Mouse (Mus musculus): ENCODE data around the gene Dvl1. TPM values are rescaled to one million over a fixed set of nuclear protein-coding genes. Genes with fewer than 3 reads are reported as not detected.

The Dvl1 gene
- total and polyA plus RNA-seq, 3 experiments, result 56.8 to 60.3 TPM; not detected in 1

DNA sequence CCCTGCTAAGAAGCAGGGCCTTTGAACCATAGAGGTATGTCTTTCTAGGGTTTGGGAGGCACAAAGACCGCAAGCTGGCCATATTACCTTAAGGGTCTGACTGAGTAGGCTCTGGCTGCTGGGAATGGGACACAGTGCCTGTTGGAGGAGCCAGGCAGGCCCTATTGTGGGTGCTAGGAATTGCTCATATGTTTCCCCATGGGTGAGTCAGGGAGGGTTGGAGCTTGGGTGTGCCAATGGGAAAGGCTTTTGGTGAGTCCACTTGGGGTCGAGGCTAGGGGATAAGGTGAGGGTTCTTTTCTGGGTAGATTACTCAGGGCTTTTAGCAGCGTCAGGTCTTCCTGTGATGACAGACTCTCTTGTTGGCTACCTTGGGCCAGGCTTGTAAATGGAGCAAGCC, 4.2 kb downstream of the Dvl1 start:
- Histone ChIP-seq H3K4me3 (ENCODE audit: control insufficient read depth in 1 of 2, insufficient read depth in 1 of 2, low read depth in 2 of 2, low read length in 2 of 2) (no peak overlapping the region), H3K79me2 (ENCODE audit: control insufficient read depth, insufficient read depth, low read length, poor library complexity) (peaks cover 47% of the 10 kb centered on the region), H3K27ac (ENCODE audit: control insufficient read depth, low read depth, low read length) (no peak overlapping the region), H3K27me3 (ENCODE audit: control insufficient read depth in 1 of 2, insufficient read depth in 2 of 2, low read length in 2 of 2) (no peaks in the 10 kb centered on the region), H3K4me1 (ENCODE audit: control insufficient read depth in 1 of 2, insufficient read depth in 2 of 2, low read length in 2 of 2) (peaks cover 23 to 39% of the 10 kb centered on the region in 2 experiments), H3K9me3 (replicated peaks; ENCODE audit: insufficient read depth, low read length) (no peaks in the 10 kb centered on the region), H3K9ac (ENCODE audit: control insufficient read depth, low read depth, low read length, poor library complexity, severe bottlenecking) (no peak overlapping the region), H3K36me3 (ENCODE audit: control insufficient read depth in 1 of 2, insufficient read depth in 2 of 2, low read length in 2 of 2) (peaks cover 4 to 17% of the 10 kb centered on the region in 2 experiments; a peak in 3 of 4 replicates)
- no peak for DNase-seq (ENCODE audit: low read depth, low spot score)
- TF ChIP-seq MAX (IDR thresholded peaks at IDR 0.05; ENCODE audit: low read length) (no peak), TCF12 (IDR thresholded peaks at IDR 0.05; ENCODE audit: low read depth, low read length) (no peak), CHD2 (IDR thresholded peaks at IDR 0.05; ENCODE audit: low read length) (no peak), MAFK (IDR thresholded peaks at IDR 0.05; ENCODE audit: borderline replicate concordance, low read depth, low read length) (no peak), CHD1 (IDR thresholded peaks at IDR 0.05; ENCODE audit: low read depth, low read length) (no peak), RCOR1 (IDR thresholded peaks at IDR 0.05; ENCODE audit: low read depth, low read length) (no peak), ZMIZ1 (IDR thresholded peaks at IDR 0.05; ENCODE audit: low read depth, low read length) (no peak), TBP (IDR thresholded peaks at IDR 0.05; ENCODE audit: low read depth, low read length) (no peak), NRF1 (IDR thresholded peaks at IDR 0.05; ENCODE audit: insufficient read depth, low read depth, low read length, poor library complexity, severe bottlenecking) (no peak), POLR2AphosphoS5 (IDR thresholded peaks at IDR 0.05; ENCODE audit: borderline replicate concordance, low read depth, low read length) (no peak), ZKSCAN1 (IDR thresholded peaks at IDR 0.05; ENCODE audit: low read depth, low read length) (no peak), MXI1 (IDR thresholded peaks at IDR 0.05; ENCODE audit: low read depth, low read length) (no peak), NELFE (IDR thresholded peaks at IDR 0.05; ENCODE audit: low read depth, low read length) (no peak), TAL1 (IDR thresholded peaks at IDR 0.05; ENCODE audit: low read length) (no peak), USF2 (IDR thresholded peaks at IDR 0.05; ENCODE audit: borderline replicate concordance in 1 of 2, insufficient read depth in 1 of 2, low read depth in 1 of 2, low read length in 2 of 2) (no peak), SMC3 (IDR thresholded peaks at IDR 0.05; ENCODE audit: low read depth, low read length) (no peak), MAZ (IDR thresholded peaks at IDR 0.05; ENCODE audit: low read depth, low read length) (no peak), CTCF (IDR thresholded peaks at IDR 0.05 in 2 of 3, conservative IDR thresholded peaks at IDR 0.05 in 1 of 3; ENCODE audit: control insufficient read depth in 1 of 3, insufficient read depth in 1 of 3, low read depth in 2 of 3, low read length in 3 of 3, poor library complexity in 1 of 3, severe bottlenecking in 1 of 3) (no peak), GABPA (IDR thresholded peaks at IDR 0.05; ENCODE audit: low read depth, low read length) (no peak)

- no peaks in the 10 kb centered on the region for H3K9me3 ChIP-seq (replicated peaks; ENCODE audit: insufficient read depth, low read length)
- no peak overlapping the region for H3K27ac ChIP-seq (ENCODE audit: control insufficient read depth, low read depth, low read length)
- peaks cover 4 to 17% of the 10 kb centered on the region in 2 experiments; a peak in 3 of 4 replicates for H3K36me3 ChIP-seq (ENCODE audit: control insufficient read depth in 1 of 2, insufficient read depth in 2 of 2, low read length in 2 of 2)
- TF ChIP-seq EP300 (IDR thresholded peaks at IDR 0.05; ENCODE audit: low read depth in 1 of 2, low read length in 2 of 2) (no peak), POLR2AphosphoS2 (IDR thresholded peaks at IDR 0.05; ENCODE audit: low read length) (no peak), MAX (IDR thresholded peaks at IDR 0.05; ENCODE audit: low read length) (no peak), ZKSCAN1 (IDR thresholded peaks at IDR 0.05; ENCODE audit: low read depth, low read length) (no peak), CHD1 (IDR thresholded peaks at IDR 0.05; ENCODE audit: low read depth, low read length) (no peak), RAD21 (IDR thresholded peaks at IDR 0.05; ENCODE audit: low read depth, low read length) (no peak), USF1 (IDR thresholded peaks at IDR 0.05; ENCODE audit: low read depth, low read length) (no peak), ELF1 (IDR thresholded peaks at IDR 0.05; ENCODE audit: low read depth, low read length) (no peak), TCF12 (IDR thresholded peaks at IDR 0.05; ENCODE audit: low read depth, low read length) (no peak), RCOR1 (IDR thresholded peaks at IDR 0.05; ENCODE audit: low read depth, low read length) (no peak), UBTF (IDR thresholded peaks at IDR 0.05; ENCODE audit: borderline replicate concordance, insufficient read depth, low read depth, low read length) (no peak), GABPA (IDR thresholded peaks at IDR 0.05; ENCODE audit: low read depth, low read length) (no peak), NRF1 (IDR thresholded peaks at IDR 0.05; ENCODE audit: insufficient read depth, low read depth, low read length, poor library complexity, severe bottlenecking) (no peak), HCFC1 (IDR thresholded peaks at IDR 0.05; ENCODE audit: low read depth, low read length) (no peak)
- H3K27me3 ChIP-seq (ENCODE audit: control insufficient read depth in 1 of 2, insufficient read depth in 2 of 2, low read length in 2 of 2), result no peaks in the 10 kb centered on the region
- H3K4me1 ChIP-seq (ENCODE audit: control insufficient read depth in 1 of 2, insufficient read depth in 2 of 2, low read length in 2 of 2), result peaks cover 23 to 39% of the 10 kb centered on the region in 2 experiments
- H3K4me3 ChIP-seq (ENCODE audit: control insufficient read depth in 1 of 2, insufficient read depth in 1 of 2, low read depth in 2 of 2, low read length in 2 of 2), result no peak overlapping the region
- DNase-seq (ENCODE audit: low read depth, low spot score), result no peak
- no peak overlapping the region for H3K9ac ChIP-seq (ENCODE audit: control insufficient read depth, low read depth, low read length, poor library complexity, severe bottlenecking)
- peaks cover 47% of the 10 kb centered on the region for H3K79me2 ChIP-seq (ENCODE audit: control insufficient read depth, insufficient read depth, low read length, poor library complexity)
Observed at GRCm38 (mm10) chr4:155851951-155852411, 4.8 kb downstream of the Dvl1 start.

Measured in MEL (cell line).